Mouse (Mus musculus): ENCODE data around the gene Erfe. TPM values are rescaled to one million over a fixed set of nuclear protein-coding genes. Genes with fewer than 3 reads are reported as not detected.
A peak's percentile ranks its signal among the peaks of the same experiment; 100 is the strongest.

The Erfe gene
- polyA plus RNA-seq, 1 experiment from 2014 or later, result 1.1 TPM

GRCm38 (mm10) chr1:91351249-91351648 lies 15.0 kb upstream of the Erfe start:
- Histone ChIP-seq H3K9me3 (no peaks in the 10 kb centered on the region), H3K27me3 (ENCODE audit: poor library complexity, severe bottlenecking) (peaks cover 18% of the 10 kb centered on the region), H3K27ac (no peak overlapping the region), H3K4me1 (peaks cover 7% of the 10 kb centered on the region; the same call in 1 of the 2 replicates), H3K4me3 (no peak overlapping the region), H3K36me3 (replicated peaks) (no peaks in the 10 kb centered on the region)
- DNase-seq (ENCODE audit: extremely low spot score, low spot score), result no peak
- 82% methylated on average over 3 of the region's 3 CpGs for WGBS

- 87% methylated on average over 2 of the region's 2 CpGs for WGBS
- no peaks in the 10 kb centered on the region for H3K36me3 ChIP-seq (replicated peaks)
- peaks cover 7% of the 10 kb centered on the region for H3K27me3 ChIP-seq (ENCODE audit: poor library complexity, severe bottlenecking)
- peaks cover 7% of the 10 kb centered on the region; the same call in 1 of the 2 replicates for H3K4me1 ChIP-seq
- no peaks in the 10 kb centered on the region for H3K9me3 ChIP-seq
- H3K4me3 ChIP-seq, result no peak overlapping the region
- no peak overlapping the region for H3K27ac ChIP-seq
- no peak for DNase-seq (ENCODE audit: extremely low spot score, low spot score)
Measured at GRCm38 (mm10) chr1:91352277-91352676, 14.0 kb upstream of the Erfe start.

GRCm38 (mm10) chr1:91356105-91356504 lies 10.1 kb upstream of the Erfe start:
- H3K36me3 ChIP-seq (replicated peaks), result no peaks in the 10 kb centered on the region
- H3K4me1 ChIP-seq, result peaks cover 5% of the 10 kb centered on the region; the same call in 1 of the 2 replicates
- H3K27ac ChIP-seq, result no peak overlapping the region
- no peaks in the 10 kb centered on the region for H3K27me3 ChIP-seq (ENCODE audit: poor library complexity, severe bottlenecking)
- 88% methylated on average over 11 of the region's 11 CpGs for WGBS
- no peak for DNase-seq (ENCODE audit: extremely low spot score, low spot score)
- no peaks in the 10 kb centered on the region for H3K9me3 ChIP-seq
- H3K4me3 ChIP-seq, result no peak overlapping the region

GRCm38 (mm10) chr1:91362113-91362512 lies 4.1 kb upstream of the Erfe start:
- Histone ChIP-seq H3K4me3 (no peak overlapping the region), H3K27me3 (ENCODE audit: poor library complexity, severe bottlenecking) (peaks cover 24% of the 10 kb centered on the region), H3K36me3 (replicated peaks) (no peaks in the 10 kb centered on the region), H3K27ac (no peak overlapping the region), H3K9me3 (peaks cover 4% of the 10 kb centered on the region; the same call in 1 of the 2 replicates), H3K4me1 (peaks cover 15% of the 10 kb centered on the region)
- no peak for DNase-seq (ENCODE audit: extremely low spot score, low spot score)
- WGBS, result 82% methylated on average over 5 of the region's 5 CpGs

- Histone ChIP-seq H3K27me3 (ENCODE audit: poor library complexity, severe bottlenecking) (peaks cover 36% of the 10 kb centered on the region), H3K36me3 (replicated peaks) (peaks cover 11% of the 10 kb centered on the region), H3K27ac (no peak overlapping the region), H3K4me3 (no peak overlapping the region), H3K4me1 (peaks cover 21% of the 10 kb centered on the region), H3K9me3 (peaks cover 4% of the 10 kb centered on the region; the same call in 1 of the 2 replicates)
- no peak for DNase-seq (ENCODE audit: extremely low spot score, low spot score)
- WGBS, result 90% methylated on average over 16 of the region's 16 CpGs
Measured at GRCm38 (mm10) chr1:91364822-91365644, 1.2 kb upstream of the Erfe start.

- peaks cover 21% of the 10 kb centered on the region for H3K4me1 ChIP-seq
- peaks cover 4% of the 10 kb centered on the region; the same call in 1 of the 2 replicates for H3K9me3 ChIP-seq
- H3K36me3 ChIP-seq (replicated peaks), result peaks cover 19% of the 10 kb centered on the region
- 30% methylated on average over 8 of the region's 8 CpGs for WGBS
- H3K27me3 ChIP-seq (ENCODE audit: poor library complexity, severe bottlenecking), result peaks cover 36% of the 10 kb centered on the region
- H3K4me3 ChIP-seq, result peak overlapping the region; percentile 65
- peak overlapping the region; percentile 81; the same call in 1 of the 2 replicates for H3K27ac ChIP-seq
- no peak for DNase-seq (ENCODE audit: extremely low spot score, low spot score)
Measured at GRCm38 (mm10) chr1:91365816-91366214, 415 bp upstream of the Erfe start.

- 96% methylated on average over 3 of the region's 3 CpGs for WGBS
- peaks cover 36% of the 10 kb centered on the region for H3K27me3 ChIP-seq (ENCODE audit: poor library complexity, severe bottlenecking)
- H3K4me3 ChIP-seq, result peak overlapping the region; percentile 65; the same call in 1 of the 2 replicates
- peaks cover 34% of the 10 kb centered on the region for H3K36me3 ChIP-seq (replicated peaks)
- DNase-seq (ENCODE audit: extremely low spot score, low spot score), result no peak
- H3K27ac ChIP-seq, result no peak overlapping the region
- H3K4me1 ChIP-seq, result peaks cover 21% of the 10 kb centered on the region
- H3K9me3 ChIP-seq, result peaks cover 4% of the 10 kb centered on the region; the same call in 1 of the 2 replicates
Measured at GRCm38 (mm10) chr1:91367295-91367694, 1.1 kb downstream of the Erfe start.

- WGBS, result 76% methylated on average over 4 of the region's 4 CpGs
- H3K27ac ChIP-seq, result no peak overlapping the region
Measured at GRCm38 (mm10) chr1:91369408-91369807, 3.2 kb downstream of the Erfe start.

GRCm38 (mm10) chr1:91370055-91370454 lies 3.8 kb downstream of the Erfe start:
- WGBS, result 89% methylated on average over 23 of the region's 23 CpGs
- peaks cover 33% of the 10 kb centered on the region for H3K27me3 ChIP-seq (ENCODE audit: poor library complexity, severe bottlenecking)
- no peak overlapping the region for H3K27ac ChIP-seq
- H3K36me3 ChIP-seq (replicated peaks), result peaks cover 61% of the 10 kb centered on the region
- no peaks in the 10 kb centered on the region for H3K9me3 ChIP-seq
- no peak for DNase-seq (ENCODE audit: extremely low spot score, low spot score)
- peaks cover 21% of the 10 kb centered on the region for H3K4me1 ChIP-seq
- no peak overlapping the region for H3K4me3 ChIP-seq

More at GRCm38 (mm10) chr1:91369408-91369807, 3.2 kb downstream of the Erfe start:
- Histone ChIP-seq H3K36me3 (replicated peaks) (peaks cover 55% of the 10 kb centered on the region), H3K9me3 (peaks cover 1% of the 10 kb centered on the region; the same call in 1 of the 2 replicates), H3K4me1 (peaks cover 21% of the 10 kb centered on the region), H3K27me3 (ENCODE audit: poor library complexity, severe bottlenecking) (peaks cover 36% of the 10 kb centered on the region), H3K4me3 (no peak overlapping the region)
- DNase-seq (ENCODE audit: extremely low spot score, low spot score), result no peak

- no peak for DNase-seq (ENCODE audit: extremely low spot score, low spot score)
- peaks cover 4% of the 10 kb centered on the region for H3K4me1 ChIP-seq
- no peak overlapping the region for H3K27ac ChIP-seq
- no peaks in the 10 kb centered on the region for H3K9me3 ChIP-seq
- H3K4me3 ChIP-seq, result no peak overlapping the region
- 91% methylated on average over 6 of the region's 6 CpGs for WGBS
- H3K27me3 ChIP-seq (ENCODE audit: poor library complexity, severe bottlenecking), result no peaks in the 10 kb centered on the region
- peaks cover 95% of the 10 kb centered on the region for H3K36me3 ChIP-seq (replicated peaks)
Measured at GRCm38 (mm10) chr1:91373414-91373835, 7.2 kb downstream of the Erfe start.

GRCm38 (mm10) chr1:91380453-91381090 lies 14.3 kb downstream of the Erfe start:
- Histone ChIP-seq H3K36me3 (replicated peaks) (peaks cover 97% of the 10 kb centered on the region), H3K27me3 (ENCODE audit: poor library complexity, severe bottlenecking) (no peaks in the 10 kb centered on the region), H3K9me3 (no peaks in the 10 kb centered on the region), H3K4me3 (no peak overlapping the region), H3K4me1 (no peaks in the 10 kb centered on the region), H3K27ac (no peak overlapping the region)
- WGBS, result 72% methylated on average over 7 of the region's 7 CpGs
- DNase-seq (ENCODE audit: extremely low spot score, low spot score), result peak; percentile 71

GRCm38 (mm10) chr1:91381091-91381471 lies 14.9 kb downstream of the Erfe start:
- no peaks in the 10 kb centered on the region for H3K4me1 ChIP-seq
- H3K36me3 ChIP-seq (replicated peaks), result peaks cover 97% of the 10 kb centered on the region
- WGBS, result 92% methylated on average over 4 of the region's 4 CpGs
- H3K4me3 ChIP-seq, result no peak overlapping the region
- H3K9me3 ChIP-seq, result no peaks in the 10 kb centered on the region
- H3K27ac ChIP-seq, result no peak overlapping the region
- no peak for DNase-seq (ENCODE audit: extremely low spot score, low spot score)
- no peaks in the 10 kb centered on the region for H3K27me3 ChIP-seq (ENCODE audit: poor library complexity, severe bottlenecking)

- no peaks in the 10 kb centered on the region for H3K4me1 ChIP-seq
Measured at GRCm38 (mm10) chr1:91390369-91390768, 24.1 kb downstream of the Erfe start.

More at GRCm38 (mm10) chr1:91390369-91390768, 24.1 kb downstream of the Erfe start:
- Histone ChIP-seq H3K27me3 (ENCODE audit: poor library complexity, severe bottlenecking) (no peaks in the 10 kb centered on the region), H3K36me3 (replicated peaks) (peaks cover 100% of the 10 kb centered on the region), H3K27ac (no peak overlapping the region), H3K9me3 (no peaks in the 10 kb centered on the region), H3K4me3 (no peak overlapping the region)
- DNase-seq (ENCODE audit: extremely low spot score, low spot score), result no peak
- 95% methylated on average over 5 of the region's 5 CpGs for WGBS

Data from forebrain, embryonic 10.5 days (tissue).